Mouse (Mus musculus) embryo, embryonic 10.5 days (tissue): Measurements from ENCODE around the gene Tedc1.

Experiments used
- DNase-seq: peaks from one replicate; pipeline ENCODE4 v3.0.0-alpha.2; 2015; ENCODE audit warnings: low spot score

Gene Tedc1

DNA sequence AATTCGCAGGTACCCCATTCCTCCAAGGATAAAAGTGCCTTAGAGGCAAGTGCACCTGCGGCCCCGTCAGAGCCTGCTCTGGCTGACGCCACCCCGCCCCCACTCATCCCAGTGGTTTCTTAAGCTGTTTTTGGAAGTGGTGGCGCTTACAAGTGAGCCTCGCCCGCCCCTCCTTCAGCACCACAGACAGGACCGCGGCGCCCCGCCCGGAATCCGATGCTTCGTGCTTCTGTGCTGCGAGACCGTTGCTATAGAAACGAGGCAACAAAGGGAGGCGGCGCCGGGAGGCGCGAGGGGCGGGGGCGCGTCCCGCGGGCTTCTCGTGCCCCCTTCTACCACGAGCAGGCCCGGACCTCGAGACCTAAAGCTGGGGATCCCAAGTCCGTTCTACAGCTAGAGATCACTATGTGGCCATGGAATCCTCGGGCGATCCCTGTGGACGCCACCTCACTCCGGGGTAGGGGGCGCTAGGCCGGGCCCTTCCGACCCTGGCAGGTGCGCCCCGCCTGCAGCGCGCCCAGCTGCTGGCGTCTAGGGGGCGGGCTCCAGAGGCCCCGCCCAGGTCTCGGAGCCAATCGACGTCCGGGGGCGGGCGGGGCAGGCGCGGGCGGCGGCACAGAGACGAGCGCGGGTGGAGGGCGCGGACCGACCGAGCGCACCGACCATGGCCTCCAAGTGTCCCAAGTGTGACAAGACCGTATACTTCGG is 16.2 kb upstream of the Tedc1 start, which contains the start of gene Crip2:
Gene Crip2 (plus strand): TSS at position 329 of the 708 bp plus-strand sequence.
- DNase-seq: peak; percentile 95

DNA sequence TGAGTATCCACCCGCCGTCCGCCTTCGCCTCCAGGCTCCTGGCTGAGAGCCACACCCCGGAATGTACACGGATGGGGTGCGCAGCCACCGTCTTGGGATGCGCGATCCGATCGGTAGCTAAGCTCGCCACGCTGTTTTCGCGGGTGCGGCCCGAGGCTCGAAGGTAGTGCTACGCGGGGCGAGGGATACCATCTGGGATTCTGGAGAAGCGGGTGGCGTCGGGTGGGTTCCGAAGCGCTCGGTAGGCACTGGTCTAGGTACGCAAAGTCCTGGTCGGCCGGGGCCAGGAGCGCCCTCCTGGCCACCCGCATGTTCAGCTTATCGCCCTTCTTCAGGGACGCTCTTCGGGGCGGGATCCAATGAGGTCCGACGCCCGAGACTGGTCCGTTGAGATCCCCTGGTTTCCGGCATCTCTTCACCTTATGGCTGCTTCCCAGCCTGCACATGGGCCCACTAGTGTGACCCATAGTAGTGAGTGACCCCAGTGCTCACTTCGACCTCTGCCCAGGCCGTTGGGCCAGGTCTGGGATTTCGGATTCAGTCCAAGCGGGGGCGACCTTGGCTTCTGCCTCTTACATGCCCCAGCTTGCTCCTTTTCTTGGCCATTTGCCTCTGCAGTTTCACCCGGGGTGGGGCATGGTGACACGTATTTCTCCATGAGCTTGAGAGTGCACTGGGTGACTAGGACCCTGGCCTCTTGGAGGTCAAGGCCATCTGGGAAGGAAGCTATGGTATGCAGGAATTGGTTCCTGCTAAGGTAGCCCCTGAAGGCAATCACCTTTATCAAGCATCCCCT is 15.4 kb upstream of the Tedc1 start:
- peak; percentile 38 for DNase-seq

DNA sequence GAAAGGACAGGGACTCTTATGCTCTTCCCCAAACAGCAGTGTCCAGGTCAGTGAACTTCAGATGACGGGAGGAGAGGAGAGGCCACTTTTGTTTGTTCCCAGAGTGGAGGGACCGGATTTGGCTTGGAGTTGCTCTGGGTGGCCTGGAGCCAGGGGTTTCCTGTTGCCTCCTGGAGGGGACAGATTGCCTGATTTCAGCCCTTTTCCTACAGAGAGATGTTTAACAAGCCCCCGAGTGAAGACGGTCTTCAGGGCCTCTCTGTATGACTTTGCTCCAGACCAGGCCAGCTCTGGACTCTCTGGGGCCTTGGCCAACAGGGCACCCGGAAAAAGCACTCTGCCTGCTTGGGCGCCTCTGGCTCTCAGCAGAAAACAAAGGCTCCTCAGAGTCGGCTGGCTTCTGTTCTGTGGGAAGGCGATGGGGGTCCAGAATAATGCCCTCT is 14.7 kb upstream of the Tedc1 start:
- DNase-seq: no peak

DNA sequence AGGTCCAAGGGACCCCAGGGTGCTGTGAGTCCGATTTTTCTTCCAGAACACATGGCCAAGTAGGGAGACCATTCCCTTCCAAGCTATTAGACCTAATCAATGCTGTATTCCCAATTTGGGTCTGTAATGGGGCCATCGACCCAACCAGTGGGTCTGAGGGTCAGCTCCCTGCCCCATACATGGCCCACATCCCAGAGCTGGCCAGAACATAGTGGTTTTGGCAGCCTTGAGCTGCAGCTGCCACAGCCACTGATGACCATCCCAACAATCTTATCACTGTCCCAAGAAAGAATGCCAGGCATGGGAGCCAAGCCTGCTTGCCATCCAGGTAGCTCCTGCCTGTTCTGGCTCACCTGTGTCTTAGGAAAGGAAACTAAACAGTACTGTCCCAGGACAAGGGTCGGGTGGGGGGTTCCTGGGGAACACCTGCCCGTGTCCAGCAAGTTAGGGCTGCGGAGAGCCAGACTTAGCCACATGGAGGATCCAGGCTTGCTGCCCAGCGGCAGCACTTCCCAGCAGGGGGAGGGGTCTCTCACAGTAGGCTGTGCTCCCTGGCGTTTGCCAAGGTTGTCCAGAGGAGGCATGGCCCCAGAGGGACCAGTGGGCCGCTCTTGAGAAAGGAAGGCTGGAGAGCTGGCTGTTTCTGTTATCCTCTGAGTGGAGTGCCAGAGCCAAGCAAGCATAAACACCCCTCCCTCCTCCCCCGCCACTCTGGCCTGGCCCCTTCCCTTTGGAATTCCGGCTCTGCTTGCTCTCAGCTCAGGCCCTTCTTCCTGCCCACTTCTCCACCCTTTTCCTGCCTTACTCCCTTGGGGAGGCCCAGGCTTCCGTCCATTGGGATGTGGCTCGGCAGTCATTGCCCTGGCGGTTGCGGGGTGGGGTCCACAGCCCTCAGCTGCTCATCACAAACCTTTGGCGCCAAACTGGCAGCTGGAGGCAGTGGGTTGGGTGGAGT is 13.9 kb upstream of the Tedc1 start:
- DNase-seq: peak; percentile 63

DNA sequence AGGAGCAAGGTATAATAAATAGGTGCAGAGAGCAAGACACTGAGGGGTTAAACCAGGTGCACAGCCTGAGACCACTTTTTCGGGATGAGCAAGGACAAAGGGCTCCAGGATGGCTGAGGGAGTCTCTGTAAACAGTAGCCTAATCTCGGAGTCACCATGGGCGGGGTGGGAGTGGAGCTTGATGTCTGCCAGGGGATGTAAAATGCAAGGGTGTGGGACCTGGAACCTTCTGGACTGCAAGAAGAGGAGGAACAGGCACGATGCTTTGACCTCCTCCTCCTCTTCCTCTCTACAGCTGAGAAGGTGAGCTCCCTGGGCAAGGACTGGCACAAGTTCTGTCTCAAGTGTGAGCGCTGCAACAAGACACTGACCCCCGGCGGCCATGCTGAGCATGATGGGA is 13.1 kb upstream of the Tedc1 start:
- no peak for DNase-seq

DNA sequence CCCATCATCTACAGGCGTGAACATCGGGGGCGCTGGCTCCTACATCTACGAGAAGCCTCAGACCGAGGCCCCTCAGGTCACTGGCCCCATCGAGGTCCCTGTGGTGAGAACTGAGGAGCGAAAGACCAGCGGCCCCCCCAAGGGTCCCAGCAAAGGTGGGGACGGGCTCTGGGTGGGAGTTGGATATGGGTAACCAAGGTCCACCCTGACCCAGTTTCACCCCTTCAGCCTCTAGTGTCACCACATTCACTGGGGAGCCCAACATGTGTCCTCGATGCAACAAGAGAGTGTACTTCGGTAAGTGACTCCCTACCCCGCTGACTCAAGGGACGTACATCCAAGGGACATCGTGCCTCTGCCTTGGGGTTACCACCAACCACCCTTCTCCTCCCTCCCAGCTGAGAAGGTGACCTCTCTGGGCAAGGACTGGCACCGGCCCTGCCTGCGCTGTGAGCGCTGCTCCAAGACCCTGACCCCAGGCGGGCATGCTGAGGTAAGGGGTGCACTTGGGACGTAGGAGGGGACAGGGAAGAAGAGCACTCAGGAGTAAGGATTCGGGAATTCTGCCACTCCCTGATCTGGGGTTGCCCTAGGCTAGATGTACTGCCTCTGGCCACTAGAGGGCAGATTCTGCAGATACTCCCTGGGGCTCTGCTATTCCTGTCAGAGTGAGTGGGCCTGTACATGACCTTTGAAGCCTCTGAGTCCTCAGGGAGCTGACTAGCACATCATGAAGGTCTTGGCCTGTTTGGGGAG is 12.0 kb upstream of the Tedc1 start:
- DNase-seq: peak; percentile 67

DNA sequence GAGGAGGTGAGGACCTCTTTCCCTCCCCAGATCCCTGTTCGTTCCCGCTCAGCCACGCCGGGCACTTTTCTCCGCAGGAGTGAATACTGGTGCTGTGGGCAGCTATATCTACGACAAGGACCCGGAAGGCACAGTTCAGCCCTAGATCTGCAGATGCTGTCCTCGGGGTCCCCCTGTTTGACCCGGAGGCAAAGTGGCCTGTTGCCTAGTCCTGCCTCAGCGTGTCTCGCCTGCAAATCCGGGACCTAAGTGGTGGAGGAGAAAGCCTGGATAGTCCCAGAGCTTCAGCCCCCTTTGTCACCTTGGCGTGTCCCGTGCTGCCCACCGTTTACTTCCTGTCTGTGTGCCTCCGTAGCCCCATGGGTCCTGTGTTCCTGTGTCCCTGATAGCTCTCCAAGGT is 11.3 kb upstream of the Tedc1 start:
- DNase-seq: no peak

DNA sequence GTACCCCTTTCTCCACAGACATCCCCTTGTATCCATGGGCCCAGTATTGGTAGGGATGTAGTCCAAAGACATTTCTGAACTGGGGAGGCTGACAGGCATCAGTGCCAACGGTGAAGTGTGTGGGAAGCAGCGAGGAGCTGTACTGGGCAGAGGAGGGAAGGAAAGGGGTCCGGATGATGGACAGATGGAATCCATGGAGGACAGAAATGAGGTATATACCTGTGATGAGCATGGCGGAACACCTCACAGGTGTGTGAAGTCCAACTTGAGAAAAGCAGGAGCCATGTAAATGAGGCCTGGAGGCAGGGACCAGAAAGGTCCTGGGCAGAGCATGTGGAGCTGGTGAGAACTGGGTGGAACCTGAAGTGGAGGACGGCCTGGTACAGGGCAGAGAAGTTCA is 10.6 kb upstream of the Tedc1 start:
- no peak for DNase-seq

DNA sequence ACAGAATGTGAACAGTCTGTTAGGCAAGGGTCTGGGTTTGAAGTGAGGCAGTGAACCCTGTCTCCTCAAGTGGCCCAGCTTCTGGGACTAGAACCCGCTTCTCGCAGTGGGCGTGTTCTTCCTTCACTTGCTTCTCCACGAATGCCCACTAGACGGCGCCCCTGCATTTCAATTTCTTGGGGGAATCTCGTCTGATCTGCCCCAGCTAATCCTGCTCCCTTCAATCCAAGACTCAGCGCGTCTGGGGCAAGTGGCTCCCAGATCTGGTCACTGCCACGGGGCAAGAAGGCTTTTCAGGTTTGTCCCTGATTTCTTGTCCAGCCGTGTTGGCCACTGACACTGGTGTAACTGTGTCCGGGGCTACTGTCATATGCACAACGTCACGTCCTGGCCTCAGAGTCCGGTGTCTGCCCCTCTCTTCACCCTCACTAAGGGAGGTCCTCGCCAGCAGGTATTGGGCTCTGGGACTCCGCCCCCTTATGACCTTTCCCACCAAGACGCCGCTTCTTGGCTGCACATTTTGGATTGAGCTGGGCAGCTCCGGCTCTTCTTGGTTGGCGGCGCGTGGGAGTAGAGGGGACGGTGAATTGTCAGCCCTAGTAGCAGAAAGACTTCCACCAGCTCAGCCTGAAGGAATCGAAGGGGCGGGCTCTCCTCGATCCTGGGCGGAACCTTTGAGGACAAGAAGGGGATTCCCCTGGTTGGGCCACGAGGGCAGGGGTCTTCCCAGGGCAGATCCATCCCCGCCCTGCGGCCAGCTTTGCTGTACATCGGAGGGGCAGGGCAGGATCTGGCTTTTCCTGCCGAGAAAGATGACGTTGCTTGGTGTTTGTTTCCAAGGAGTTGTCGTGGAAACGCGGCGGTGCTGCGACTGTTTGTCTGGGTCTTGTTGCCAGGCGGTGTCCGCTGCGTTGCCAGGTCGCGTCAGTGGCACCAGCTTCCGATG is 9.8 kb upstream of the Tedc1 start, which contains the start of gene Crip1:
Gene Crip1 (plus strand): TSS at position 205 of the 946 bp plus-strand sequence.
- DNase-seq: peak; percentile 91

DNA sequence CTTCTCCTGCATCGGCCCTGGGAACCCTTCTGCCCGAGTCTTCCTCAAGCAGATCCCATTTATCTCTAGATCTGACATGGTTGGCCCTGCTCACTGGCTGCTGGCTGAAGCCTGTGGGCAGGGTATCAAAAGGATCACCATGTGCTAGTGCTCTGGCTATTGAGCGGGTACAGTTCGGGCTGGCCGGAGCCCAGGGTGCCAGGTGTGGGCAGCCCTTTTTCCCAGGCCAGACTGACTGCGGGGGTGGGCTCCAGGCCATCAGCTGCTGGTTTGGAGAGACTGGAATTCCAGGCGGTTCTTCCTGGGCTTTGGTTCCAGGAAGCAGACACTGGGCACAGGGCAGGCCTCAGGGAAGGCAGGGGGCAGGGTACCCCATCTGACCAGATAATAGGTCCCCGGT is 8.7 kb upstream of the Tedc1 start:
- DNase-seq: no peak

DNA sequence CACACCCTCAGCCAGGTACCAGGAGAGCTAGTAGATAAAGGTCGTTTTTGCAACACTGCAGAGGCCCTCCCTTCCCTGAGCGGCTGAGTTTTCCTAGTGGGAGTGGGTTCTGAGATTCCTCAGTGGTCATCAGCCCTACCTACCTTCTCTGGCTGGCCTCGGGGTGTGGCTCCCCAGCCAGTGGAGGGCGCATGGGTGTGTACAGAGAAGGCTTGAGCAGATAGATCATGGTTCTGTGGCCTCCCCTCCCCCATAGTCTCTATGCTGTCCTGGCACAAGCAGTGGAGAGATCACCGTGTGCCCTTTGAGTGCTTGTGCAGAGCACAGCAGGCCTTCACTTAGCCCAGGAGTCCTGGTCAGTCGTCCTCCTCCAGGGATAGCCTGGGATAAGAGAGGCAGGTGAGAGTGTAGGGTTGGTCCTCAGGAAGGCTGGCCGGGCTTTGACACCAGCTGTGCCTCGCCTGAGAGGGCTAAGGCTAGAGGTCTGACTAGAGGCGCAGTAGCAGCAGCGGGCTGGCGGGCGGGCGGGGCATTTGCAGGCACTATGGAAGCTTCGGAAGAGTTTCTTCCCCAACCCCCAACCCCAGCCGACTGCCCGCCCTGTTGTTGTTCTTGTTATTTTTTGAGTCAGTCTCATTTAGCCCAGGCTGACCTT is 7.7 kb upstream of the Tedc1 start:
- DNase-seq: no peak

DNA sequence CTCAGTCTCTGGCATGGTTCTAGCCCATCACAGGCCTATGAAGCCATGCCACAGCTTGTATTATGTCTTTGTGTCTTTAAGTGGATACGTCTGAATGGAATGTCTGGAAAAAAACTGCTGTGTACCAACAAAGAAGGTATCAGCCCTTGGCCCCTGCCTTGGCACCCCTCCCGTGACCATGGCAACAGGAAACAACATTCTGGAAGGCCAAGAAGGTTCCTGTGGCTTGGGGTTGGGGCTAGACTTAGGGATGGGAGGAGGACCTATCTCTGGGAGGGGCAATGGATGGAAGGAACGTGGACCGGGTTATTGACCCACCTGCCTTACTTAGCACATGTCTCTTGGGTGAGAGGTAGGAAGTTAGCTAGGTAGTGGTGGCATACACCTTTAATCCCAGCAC is 6.9 kb upstream of the Tedc1 start:
- no peak for DNase-seq

DNA sequence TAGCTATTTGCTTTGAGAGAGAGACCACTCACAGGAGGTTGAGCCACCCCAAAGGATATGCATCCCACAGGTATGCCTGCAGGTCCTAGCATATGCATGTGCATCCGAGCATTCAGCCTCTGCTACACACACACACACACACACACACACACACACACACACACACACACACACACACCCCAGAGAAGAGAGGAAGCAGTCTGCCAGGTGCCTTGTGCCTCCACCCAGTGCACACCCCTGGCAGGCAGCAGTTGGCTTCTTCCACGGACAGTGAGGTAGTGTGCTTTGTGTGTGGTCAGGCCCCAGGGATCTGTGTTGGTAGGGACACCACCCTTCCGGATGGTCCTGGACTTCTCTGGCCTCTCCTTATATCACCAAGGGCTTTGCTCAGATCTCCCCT is 6.3 kb upstream of the Tedc1 start:
- DNase-seq: no peak

DNA sequence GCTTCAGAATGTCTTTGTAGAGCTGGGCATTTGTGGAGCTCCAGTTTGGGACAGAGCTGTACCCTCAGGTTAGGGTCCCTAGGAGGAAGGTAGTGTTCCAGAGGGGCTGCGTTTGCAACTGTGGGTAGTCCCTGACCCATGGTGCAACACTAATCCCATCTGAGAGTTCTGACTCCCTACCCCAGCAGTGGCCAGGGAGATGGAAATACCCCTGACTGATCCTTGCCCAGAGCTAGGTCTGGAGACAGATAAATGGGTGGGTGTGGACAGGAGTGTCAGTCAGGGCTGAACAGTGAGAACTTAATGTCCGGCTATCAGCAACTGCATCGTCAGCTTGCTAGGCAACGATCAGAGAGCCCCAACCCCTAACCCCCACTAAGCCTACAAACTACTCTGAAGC is 5.6 kb upstream of the Tedc1 start:
- no peak for DNase-seq

DNA sequence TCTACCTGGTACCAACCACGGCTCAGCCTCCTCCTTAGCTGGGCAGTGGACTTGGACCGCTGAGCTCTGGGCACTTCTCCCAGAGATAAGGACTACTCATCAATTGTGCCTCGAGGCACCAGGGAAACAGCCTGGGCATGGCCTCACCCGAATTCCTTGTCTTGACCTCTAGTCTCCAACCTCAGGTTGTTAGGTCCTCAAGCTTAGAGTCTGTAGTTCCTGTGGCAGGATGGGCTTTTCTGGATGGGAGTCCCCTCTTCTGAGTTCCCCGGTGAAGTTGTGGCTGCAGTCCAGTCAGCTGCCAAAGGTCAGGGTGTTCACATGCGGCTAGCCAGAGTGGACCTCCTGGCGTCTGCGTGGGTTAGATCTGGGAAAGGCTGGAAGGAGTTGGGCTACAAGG is 5.2 kb upstream of the Tedc1 start:
- no peak for DNase-seq

DNA sequence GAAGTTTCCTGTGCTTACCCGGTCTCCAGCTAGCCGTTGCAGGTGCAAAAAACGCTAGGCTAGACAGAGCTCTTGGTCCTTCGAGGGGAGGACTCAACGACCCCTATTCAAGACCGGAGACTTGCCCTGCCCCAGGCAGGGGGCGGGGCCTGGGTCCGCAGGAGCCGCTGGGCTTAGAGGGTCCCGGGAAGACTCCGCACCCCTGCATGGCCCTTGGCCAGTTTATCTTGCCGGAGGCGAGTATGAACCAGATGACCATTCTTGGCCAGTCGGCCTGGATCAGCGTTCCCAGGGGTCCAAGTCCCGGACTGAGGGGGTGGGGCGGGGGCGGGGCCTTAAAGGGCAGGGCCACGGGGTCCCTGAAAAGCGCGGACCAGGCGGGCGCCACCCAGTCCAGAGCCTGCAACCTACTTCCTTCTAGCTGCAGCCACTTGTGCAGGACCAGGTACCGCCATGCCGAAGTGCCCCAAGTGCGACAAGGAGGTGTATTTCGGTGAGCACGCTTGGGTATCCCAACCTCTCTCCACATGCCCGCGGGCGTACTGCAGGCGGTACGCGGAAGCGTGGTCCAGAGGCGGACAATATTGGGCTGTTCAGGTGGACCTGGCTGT is 4.5 kb upstream of the Tedc1 start:
- DNase-seq: peak; percentile 54

DNA sequence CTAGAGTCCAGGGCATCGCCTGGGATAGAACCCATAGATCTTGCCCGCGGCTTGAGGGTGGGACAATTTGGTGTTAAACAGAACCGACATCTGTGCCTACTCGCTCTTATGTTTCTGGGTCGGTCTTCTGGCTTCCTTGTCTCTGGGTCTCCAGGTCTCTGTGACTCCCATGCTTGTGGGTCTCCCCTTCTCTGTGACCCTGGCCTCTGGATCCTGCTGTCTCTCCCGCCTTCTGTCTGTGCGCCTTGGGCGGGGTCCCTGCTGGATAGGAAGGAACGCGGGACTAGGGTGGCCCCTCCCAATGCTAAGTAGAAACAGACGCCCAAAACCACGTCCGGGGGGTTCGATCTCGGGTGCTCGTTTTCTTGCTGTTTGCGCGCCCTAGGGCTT is 4.0 kb upstream of the Tedc1 start:
- DNase-seq: no peak

DNA sequence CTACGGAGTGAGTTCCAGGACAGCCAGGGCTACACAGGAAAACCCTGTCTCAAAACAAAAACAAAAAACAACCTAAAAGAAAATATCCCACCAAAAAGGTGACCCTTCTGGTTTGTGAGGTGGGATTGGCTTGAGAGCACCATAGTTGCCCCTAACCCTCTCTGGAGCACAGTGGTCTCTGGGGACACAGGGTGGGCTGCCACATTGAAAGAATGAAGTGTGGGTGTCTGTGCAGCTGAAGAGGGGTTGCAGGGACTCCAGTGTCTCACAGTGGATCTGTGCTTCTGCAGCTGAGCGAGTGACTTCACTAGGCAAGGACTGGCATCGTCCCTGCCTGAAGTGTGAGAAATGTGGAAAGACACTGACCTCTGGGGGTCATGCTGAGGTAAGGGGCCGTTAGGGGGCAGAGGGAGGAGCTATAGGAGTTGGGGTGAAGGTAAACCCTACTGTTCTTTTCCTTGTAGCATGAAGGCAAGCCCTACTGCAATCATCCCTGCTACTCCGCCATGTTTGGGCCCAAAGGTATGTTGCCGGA is 3.2 kb upstream of the Tedc1 start:
- DNase-seq: no peak

DNA sequence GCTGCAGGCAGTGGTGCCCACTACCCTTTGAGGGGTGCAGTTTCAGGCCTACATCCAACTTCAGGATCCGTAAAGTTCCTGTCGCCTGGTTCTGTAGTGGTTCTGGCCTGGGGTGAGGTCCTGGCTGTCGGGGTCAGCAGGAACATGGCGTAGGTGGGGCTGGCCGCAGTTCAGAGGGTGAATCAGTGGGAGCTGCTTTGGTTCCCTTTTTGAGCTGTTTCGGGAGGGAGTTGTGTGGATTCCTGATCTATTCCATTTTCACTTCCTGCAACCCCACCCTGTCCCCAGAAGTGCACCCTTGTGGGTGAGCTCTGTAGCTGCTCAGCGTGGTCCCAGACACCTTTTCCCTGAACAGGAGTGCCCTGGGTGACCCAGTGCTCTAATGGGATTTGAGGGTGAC is 2.2 kb upstream of the Tedc1 start:
- no peak for DNase-seq
